Mouse (Mus musculus) lung, postnatal 25 days (tissue): ENCODE results near the gene Psmc3ip.
A peak's percentile ranks its signal among the peaks of the same experiment; 100 is the strongest.

Source experiments
- DNase-seq: peaks from one replicate; pipeline ENCODE4 v3.0.0; 2022; ENCODE audit warnings: low spot score

Psmc3ip gene

GRCm38 (mm10) chr11:101052751-101053473 lies 42.3 kb downstream of the Psmc3ip start:
- peak; percentile 37 for DNase-seq

GRCm38 (mm10) chr11:101051617-101052016 lies 43.6 kb downstream of the Psmc3ip start:
- DNase-seq: no peak

GRCm38 (mm10) chr11:101051051-101051493 lies 44.2 kb downstream of the Psmc3ip start:
- no peak for DNase-seq

- no peak for DNase-seq
Observed at GRCm38 (mm10) chr11:101050359-101050758, 44.9 kb downstream of the Psmc3ip start.

GRCm38 (mm10) chr11:101047502-101047901 lies 47.7 kb downstream of the Psmc3ip start:
- no peak for DNase-seq

- DNase-seq: no peak
Observed at GRCm38 (mm10) chr11:101046440-101046839, 48.8 kb downstream of the Psmc3ip start.

GRCm38 (mm10) chr11:101045826-101046225 lies 49.4 kb downstream of the Psmc3ip start:
- DNase-seq: no peak
